Mouse (Mus musculus) midbrain, embryonic 10.5 days (tissue): ENCODE data around the gene Armh4. TPM values are rescaled to one million over a fixed set of nuclear protein-coding genes. Genes with fewer than 3 reads are reported as not detected.

Experiments used
- DNase-seq: peaks from one replicate; pipeline ENCODE4 v3.0.0-alpha.2; 2017; ENCODE audit warnings: low spot score
- H3K27ac ChIP-seq: fragments of 300-500 bp; sonication (generic); replicated peaks from 2 replicates; pipeline ENCODE4 v1.5.1; 2016; ENCODE audit warnings: mild to moderate bottlenecking
- H3K27me3 ChIP-seq: fragments of 300-500 bp; sonication (generic); 2 replicates; pipeline ENCODE4 v1.6.1; 2016; ENCODE audit warnings: low read depth, mild to moderate bottlenecking; ENCODE audit not compliant: poor library complexity, severe bottlenecking
- H3K36me3 ChIP-seq: fragments of 300-500 bp; sonication (generic); 2 replicates; pipeline ENCODE4 v1.6.1; 2016; ENCODE audit warnings: mild to moderate bottlenecking, moderate library complexity
- H3K4me1 ChIP-seq: fragments of 300-500 bp; sonication (generic); 2 replicates; pipeline ENCODE4 v1.6.1; 2016
- H3K4me3 ChIP-seq: fragments of 300-500 bp; sonication (generic); 2 replicates; pipeline ENCODE4 v1.5.1; 2016; ENCODE audit warnings: mild to moderate bottlenecking, moderate library complexity
- H3K9me3 ChIP-seq: fragments of 300-500 bp; sonication (generic); replicated peaks from 2 replicates; pipeline ENCODE4 v1.6.1; 2016; ENCODE audit warnings: mild to moderate bottlenecking
- WGBS: fragments of 180-500 bp; shearing (Covaris S2); methylation state at CpG from one replicate; pipeline ENCODE4 v1.1.7; 2016; 5-methylcytosine and 5-hydroxymethylcytosine counted together
- polyA plus RNA-seq: library from polyadenylated mRNA; unstranded; fragments of >200 nt; fragmentation: Nextera tagmentation; extraction: Ambion mirVana; gene quantifications from 2 replicates; pipeline ENCODE4 v1.2.1, GENCODE M21; 2016

Gene Armh4
- polyA plus RNA-seq, 1 experiment from 2014 or later, result 63.5 TPM

- Histone ChIP-seq H3K27ac (no peak overlapping the region), H3K36me3 (no peaks in the 10 kb centered on the region), H3K9me3 (no peaks in the 10 kb centered on the region), H3K27me3 (no peaks in the 10 kb centered on the region), H3K4me1 (no peaks in the 10 kb centered on the region), H3K4me3 (no peak overlapping the region)
- no peak for DNase-seq
Observed at GRCm38 (mm10) chr14:49719678-49720077, 63.5 kb downstream of the Armh4 start.

DNA sequence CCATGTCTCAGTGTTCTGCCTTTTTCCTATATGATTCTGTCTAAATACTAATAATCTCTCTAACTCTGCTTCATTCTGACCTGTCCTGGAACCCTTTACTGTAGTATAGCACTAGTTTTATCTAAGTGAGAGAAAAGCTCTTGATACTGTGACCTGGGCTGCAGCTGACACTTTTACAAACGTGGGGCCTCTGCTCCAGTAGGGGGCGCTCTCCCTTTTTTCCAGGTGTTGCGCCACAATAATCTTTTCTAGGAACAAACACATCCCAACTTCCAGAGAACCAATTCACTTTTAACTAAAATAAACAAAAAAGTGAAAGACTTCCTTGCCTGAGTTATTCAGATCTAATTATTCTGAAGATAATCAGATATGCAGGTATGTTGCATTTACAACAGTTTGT, 72.2 kb downstream of the Armh4 start:
- no peaks in the 10 kb centered on the region for H3K4me1 ChIP-seq
- no peaks in the 10 kb centered on the region for H3K9me3 ChIP-seq
- H3K27me3 ChIP-seq, result no peaks in the 10 kb centered on the region
- no peak overlapping the region for H3K4me3 ChIP-seq
- no peak overlapping the region for H3K27ac ChIP-seq
- H3K36me3 ChIP-seq, result no peaks in the 10 kb centered on the region
- no peak for DNase-seq
- WGBS, result 45% methylated on average over 3 of the region's 3 CpGs

- Histone ChIP-seq H3K4me1 (no peaks in the 10 kb centered on the region), H3K4me3 (no peak overlapping the region), H3K27ac (no peak overlapping the region), H3K27me3 (no peaks in the 10 kb centered on the region), H3K36me3 (no peaks in the 10 kb centered on the region), H3K9me3 (no peaks in the 10 kb centered on the region)
- DNase-seq, result no peak
- 78% methylated on average over 3 of the region's 3 CpGs for WGBS
Observed at GRCm38 (mm10) chr14:49703432-49704200, 79.6 kb downstream of the Armh4 start.

GRCm38 (mm10) chr14:49679511-49680284, 103.5 kb downstream of the Armh4 start:
- DNase-seq, result no peak
- peaks cover 11% of the 10 kb centered on the region for H3K4me1 ChIP-seq
- no peak overlapping the region for H3K27ac ChIP-seq
- H3K4me3 ChIP-seq, result no peak overlapping the region
- H3K27me3 ChIP-seq, result no peaks in the 10 kb centered on the region
- WGBS, result 70% methylated on average over 5 of the region's 5 CpGs
- no peaks in the 10 kb centered on the region for H3K9me3 ChIP-seq
- no peaks in the 10 kb centered on the region for H3K36me3 ChIP-seq

- H3K36me3 ChIP-seq, result no peaks in the 10 kb centered on the region
- no peak overlapping the region for H3K4me3 ChIP-seq
- no peaks in the 10 kb centered on the region for H3K9me3 ChIP-seq
- 58% methylated on average over 2 of the region's 2 CpGs for WGBS
- DNase-seq, result no peak
- no peaks in the 10 kb centered on the region for H3K27me3 ChIP-seq
- no peak overlapping the region for H3K27ac ChIP-seq
- peaks cover 7% of the 10 kb centered on the region for H3K4me1 ChIP-seq
Observed at GRCm38 (mm10) chr14:49676580-49676979, 106.6 kb downstream of the Armh4 start.

DNA sequence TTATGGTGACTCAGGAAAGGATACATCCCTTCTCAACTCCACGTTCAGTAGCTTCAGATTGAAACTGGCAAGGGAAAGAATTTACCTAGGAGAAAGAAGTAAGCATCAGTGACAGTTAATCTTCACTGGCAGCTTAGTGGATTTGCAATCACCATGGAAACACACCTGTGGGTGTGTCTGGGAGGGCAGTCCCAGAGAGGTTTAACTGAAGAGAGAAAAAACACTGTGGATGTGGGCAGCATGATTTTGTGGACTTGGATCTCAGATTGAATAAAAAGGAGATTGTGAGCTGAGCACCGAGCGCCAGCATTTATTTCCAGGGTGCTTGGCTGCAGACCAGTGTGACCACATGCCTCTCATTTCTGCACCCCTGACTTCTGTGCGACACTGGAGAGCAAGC, 122.7 kb downstream of the Armh4 start:
- peaks cover 9% of the 10 kb centered on the region for H3K4me1 ChIP-seq
- no peak for DNase-seq
- H3K27ac ChIP-seq, result no peak overlapping the region
- H3K27me3 ChIP-seq, result no peaks in the 10 kb centered on the region
- H3K9me3 ChIP-seq, result no peaks in the 10 kb centered on the region
- 44% methylated on average over 4 of the region's 4 CpGs for WGBS
- no peak overlapping the region for H3K4me3 ChIP-seq
- no peaks in the 10 kb centered on the region for H3K36me3 ChIP-seq

DNA sequence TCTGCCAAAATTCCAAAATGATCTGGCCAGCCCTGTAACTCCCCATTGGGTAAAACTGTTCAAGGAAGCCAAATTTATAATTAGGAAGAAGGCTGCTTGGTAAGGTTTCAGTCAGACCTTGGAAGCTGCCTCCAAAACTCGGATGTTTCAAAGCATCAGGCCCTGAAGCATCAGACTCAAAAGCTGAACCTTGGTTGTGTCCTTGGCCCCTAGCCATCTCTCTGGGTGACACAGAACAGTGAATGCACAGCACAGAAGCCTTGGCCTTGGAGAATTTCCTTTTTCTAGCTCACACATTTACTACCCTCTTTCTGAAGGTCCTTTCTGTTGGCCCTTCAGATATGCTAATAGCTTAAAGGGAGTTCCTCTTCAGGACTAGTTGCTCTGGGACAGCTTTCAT, 134.0 kb downstream of the Armh4 start:
- Histone ChIP-seq H3K27me3 (no peaks in the 10 kb centered on the region), H3K4me1 (no peaks in the 10 kb centered on the region), H3K27ac (no peak overlapping the region), H3K4me3 (no peak overlapping the region), H3K9me3 (no peaks in the 10 kb centered on the region), H3K36me3 (no peaks in the 10 kb centered on the region)
- 71% methylated on average over 1 of the region's 1 CpGs for WGBS
- DNase-seq, result no peak

GRCm38 (mm10) chr14:49637422-49637821, 145.8 kb downstream of the Armh4 start:
- Histone ChIP-seq H3K36me3 (no peaks in the 10 kb centered on the region), H3K4me3 (no peak overlapping the region), H3K4me1 (no peaks in the 10 kb centered on the region), H3K9me3 (no peaks in the 10 kb centered on the region), H3K27me3 (no peaks in the 10 kb centered on the region), H3K27ac (no peak overlapping the region)
- WGBS, result 72% methylated on average over 1 of the region's 1 CpGs
- DNase-seq, result no peak

- DNase-seq, result no peak
- no peaks in the 10 kb centered on the region for H3K27me3 ChIP-seq
- no peaks in the 10 kb centered on the region for H3K9me3 ChIP-seq
- H3K4me3 ChIP-seq, result no peak overlapping the region
- H3K4me1 ChIP-seq, result no peaks in the 10 kb centered on the region
- WGBS, result 53% methylated on average over 4 of the region's 4 CpGs
- no peaks in the 10 kb centered on the region for H3K36me3 ChIP-seq
- no peak overlapping the region for H3K27ac ChIP-seq
Observed at GRCm38 (mm10) chr14:49626055-49626454, 157.1 kb downstream of the Armh4 start.

Other genes starting within 250 kb of the Armh4 start
- not detected in 2 replicates for gene Olfr722, start 118.6 kb upstream of the Armh4 start, polyA plus RNA-seq
- not detected in 2 replicates for gene Olfr723, start 148.4 kb upstream of the Armh4 start, polyA plus RNA-seq
- gene Olfr724, start 179.9 kb upstream of the Armh4 start, polyA plus RNA-seq, result not detected in 2 replicates